Mouse (Mus musculus): ENCODE measurements at regions not wholly inside any gene's neighbourhood (a gene's known extent, or its start where the extent isn't known, plus 50 kb on each side); places are given as distances from the start of the nearest gene placed in this dataset.

- DNase-seq (ENCODE audit: low read depth, low spot score) = no peak
Observed at GRCm38 (mm10) chrX:60833456-60833855, 59.8 kb downstream of the Sox3 start.

DNA sequence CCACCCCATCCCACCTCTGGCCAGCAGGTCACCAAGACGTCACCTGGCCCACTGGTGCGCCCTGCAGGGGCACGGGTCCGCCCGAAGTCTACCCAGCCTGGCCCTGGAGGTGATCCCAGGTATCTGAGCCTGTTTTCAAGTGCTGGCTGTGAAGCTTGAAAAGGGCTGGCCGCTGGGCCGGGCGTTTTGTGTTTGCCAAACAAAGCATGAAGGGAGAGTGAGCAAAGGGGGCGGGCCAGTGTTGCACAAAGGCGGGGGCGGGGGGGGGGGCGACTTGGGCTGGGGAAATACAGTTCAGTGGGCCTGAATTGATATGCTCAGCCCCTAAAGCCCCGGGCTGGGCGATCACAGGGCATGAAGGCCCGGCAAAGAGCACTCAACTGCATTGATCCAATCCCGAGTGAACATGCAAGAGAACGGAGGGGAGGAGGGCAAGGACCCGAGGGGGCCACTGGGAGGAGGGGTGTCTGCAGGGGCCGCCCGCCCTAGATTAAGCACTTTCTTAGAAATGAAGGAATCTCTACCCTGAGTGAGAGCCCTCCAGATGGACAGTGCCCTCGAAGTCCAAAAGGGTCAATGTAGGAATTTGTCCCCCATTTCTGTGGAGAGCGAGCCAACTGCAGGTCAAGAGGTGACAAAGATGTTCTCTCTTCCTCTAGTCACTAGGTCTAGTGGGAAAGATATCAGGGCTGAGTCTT lies 61.8 kb downstream of the Sox3 start:
- no peak for DNase-seq (ENCODE audit: low read depth, low spot score)

DNA sequence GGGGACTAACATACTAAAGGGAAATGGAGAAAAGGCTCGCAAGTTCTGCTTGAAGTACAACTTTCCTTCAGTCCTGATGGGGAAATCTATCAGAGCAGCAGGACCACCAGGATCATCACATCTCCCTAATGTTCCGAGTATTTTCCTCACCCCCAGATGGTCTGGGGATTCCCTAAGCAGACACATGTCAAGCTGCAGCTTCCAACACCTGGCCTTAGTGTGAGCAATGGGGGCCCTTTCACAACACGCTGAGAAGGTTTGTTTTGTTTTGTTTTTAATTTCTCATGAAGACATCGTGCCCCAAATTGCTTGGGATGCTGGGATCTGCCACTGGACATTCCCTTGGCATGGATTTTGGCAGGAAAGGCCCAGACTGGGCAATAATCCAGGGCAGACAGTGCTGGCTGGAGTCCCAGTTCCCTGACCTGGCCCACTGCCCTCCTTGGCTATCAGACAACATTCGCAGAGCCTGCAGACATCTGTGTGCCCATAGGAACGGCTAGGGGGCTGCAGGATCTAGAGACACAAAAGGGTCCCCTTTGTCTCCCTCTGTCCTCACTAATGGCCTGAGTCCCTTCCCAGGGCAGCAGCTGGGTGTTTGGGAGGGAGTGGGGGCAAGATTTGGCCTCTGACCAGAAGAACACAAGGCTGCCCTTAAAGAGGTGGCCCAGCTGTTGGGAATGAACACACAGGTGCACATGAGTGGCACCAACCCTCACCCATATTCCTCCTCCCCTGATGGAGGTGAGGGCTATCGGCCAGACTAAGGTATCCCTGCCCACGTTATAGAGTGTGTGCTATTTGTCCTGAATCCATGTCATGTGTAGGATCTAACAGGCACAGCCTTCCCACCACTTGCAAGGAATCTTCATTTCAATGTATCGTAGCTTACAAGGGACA lies 67.8 kb downstream of the Sox3 start:
- DNase-seq (ENCODE audit: low read depth, low spot score) = no peak

DNA sequence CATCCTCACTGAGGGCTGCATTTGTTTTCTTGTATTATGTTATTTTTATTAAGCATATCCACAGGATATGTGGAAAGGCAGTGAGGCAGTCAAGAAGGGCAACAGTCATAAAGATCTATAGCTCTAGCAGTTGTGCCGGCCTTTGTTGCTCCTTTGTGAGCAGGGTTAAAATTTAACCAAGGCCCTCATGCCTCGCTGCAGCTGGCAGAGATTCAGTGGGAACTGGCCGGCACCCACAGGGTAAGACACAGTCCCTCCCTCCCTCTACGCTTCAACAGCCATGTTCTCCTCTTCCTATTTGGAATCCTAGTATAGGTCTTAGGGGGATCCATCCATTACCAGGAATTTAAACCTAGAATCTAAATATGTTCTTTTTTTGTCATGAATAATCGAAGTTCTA lies 94.7 kb downstream of the Sox3 start:
- DNase-seq (ENCODE audit: low read depth, low spot score) = no peak

- DNase-seq (ENCODE audit: low read depth, low spot score) = peak; percentile 64
Observed at GRCm38 (mm10) chrX:60780766-60781165, 112.5 kb downstream of the Sox3 start.

DNA sequence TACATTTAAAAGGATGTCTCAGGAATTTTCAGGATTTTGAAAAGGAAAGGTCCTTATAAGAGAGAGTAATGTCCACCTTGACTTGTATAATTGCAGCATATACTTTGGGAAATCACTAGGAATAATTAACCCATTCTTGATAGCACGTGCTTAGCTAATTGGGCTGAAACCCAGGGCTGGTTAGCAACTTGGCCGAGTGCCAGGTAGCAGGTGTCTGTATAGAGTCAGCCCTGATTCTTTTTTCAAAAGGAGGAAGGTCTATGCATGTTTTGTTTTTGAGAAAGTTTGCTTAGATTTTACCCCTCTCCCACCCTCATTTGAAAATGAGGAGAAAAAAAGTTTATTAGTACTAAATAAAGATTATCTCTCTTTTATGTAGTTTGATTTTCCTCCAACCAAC lies 113.1 kb downstream of the Sox3 start:
- DNase-seq (ENCODE audit: low read depth, low spot score) = no peak

- DNase-seq (ENCODE audit: low read depth, low spot score) = no peak
Observed at GRCm38 (mm10) chrX:60773645-60774044, 119.6 kb downstream of the Sox3 start.

GRCm38 (mm10) chrX:60772439-60772838 lies 120.8 kb downstream of the Sox3 start:
- DNase-seq (ENCODE audit: low read depth, low spot score) = peak; percentile 72

- no peak for DNase-seq (ENCODE audit: low read depth, low spot score)
Observed at GRCm38 (mm10) chrX:60750456-60750855, 142.8 kb downstream of the Sox3 start.

- no peak for DNase-seq (ENCODE audit: low read depth, low spot score)
Observed at GRCm38 (mm10) chrX:60743971-60744370, 149.3 kb downstream of the Sox3 start.

GRCm38 (mm10) chrX:60743020-60743707 lies 150.1 kb downstream of the Sox3 start:
- no peak for DNase-seq (ENCODE audit: low read depth, low spot score)

DNA sequence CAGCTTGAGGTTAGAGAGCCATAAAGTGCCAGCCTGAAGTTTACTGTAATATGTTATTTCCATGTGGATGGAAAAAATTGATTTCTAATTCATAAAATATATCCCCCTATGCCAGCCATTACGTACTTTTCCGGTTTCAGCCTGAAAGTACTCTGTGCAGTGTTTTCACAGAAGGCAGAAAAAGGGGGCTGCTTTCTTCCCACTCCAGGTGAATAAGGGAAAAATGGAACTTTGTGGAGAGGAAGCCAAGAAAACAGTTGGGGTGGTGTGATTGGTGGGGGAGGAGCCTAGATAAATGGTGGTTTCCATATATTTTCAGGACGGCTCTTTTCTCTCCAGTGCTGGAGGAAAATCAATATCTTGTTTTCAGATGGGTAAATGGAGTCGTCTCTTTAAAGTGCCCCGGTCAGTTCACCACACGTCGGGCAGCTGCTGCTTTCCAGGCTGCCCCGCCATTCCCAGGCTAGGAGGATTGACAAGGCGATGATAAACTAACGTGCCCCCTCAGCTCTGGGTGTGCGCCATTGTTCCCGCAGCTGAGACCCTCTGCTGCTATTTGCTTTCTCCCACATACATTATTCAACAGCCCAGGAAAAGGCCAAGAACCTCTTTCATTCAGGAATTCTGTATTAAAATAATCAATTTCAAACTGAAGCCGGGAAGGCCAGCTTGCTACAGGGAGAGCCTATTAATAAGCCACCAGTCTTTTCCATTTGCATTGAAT lies 127.1 kb upstream of the Atp11c start:
- DNase-seq (ENCODE audit: low read depth, low spot score) = no peak

DNA sequence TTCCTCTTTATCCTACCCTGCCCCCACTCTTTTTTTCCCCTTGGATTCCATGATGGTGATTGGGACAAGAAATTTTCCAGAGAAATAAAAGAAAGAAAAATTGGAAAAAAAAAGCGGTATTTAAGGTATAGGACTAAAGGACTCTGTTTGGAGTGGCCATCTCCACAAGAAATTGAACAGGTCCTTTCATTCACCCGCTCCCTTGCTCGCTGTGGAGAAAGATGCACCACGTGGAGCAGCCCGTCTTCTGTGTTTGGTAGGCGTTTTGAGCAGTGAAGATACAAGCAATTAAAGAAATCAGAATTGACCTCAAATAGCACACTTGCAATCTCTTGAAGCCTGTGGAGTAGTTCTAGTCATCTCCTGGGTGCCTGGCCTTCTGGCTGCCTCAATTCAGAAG lies 126.3 kb upstream of the Atp11c start:
- DNase-seq (ENCODE audit: low read depth, low spot score) = no peak

GRCm38 (mm10) chrX:60718156-60718769 lies 125.8 kb upstream of the Atp11c start:
- DNase-seq (ENCODE audit: low read depth, low spot score) = peak; percentile 36

DNA sequence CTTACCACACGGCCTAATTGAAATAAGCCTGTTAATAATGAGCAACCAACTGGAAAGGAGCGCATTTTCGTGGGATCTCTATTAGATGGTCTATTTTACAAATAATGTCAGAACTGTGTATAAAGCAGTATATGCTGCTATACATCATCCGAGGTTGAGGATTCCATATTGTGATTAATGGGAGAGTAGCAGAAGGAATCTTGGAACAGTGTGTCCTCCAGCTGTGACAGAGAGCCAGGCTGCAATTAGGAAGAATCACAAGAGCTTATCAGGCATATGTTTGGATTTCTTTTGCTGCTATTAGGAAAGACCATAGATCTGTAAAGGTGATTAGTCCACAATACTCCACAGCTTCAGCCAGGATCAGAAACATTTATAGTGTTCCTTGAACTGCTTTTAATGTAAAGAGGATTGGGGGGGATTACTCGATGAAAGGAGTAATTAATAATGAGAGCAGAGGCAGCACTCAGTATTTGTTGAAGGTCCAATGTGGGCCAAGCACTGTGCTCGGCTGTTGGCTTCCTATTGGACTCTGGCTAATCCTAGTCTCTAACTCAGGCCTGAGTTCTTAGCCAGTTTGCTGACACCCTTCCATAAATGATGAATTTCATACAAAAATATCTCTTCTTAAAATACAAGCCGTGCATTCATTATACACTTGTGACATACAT lies 88.7 kb upstream of the Atp11c start:
- no peak for DNase-seq (ENCODE audit: low read depth, low spot score)

GRCm38 (mm10) chrX:60644726-60645318 lies 52.3 kb upstream of the Atp11c start:
- no peak for DNase-seq (ENCODE audit: low read depth, low spot score)

All from ZHBTc4 (cell line).